Mouse (Mus musculus) stomach, postnatal 0 days (tissue): Measurements from ENCODE around the gene Zfp963. TPM values are rescaled to one million over a fixed set of nuclear protein-coding genes. Genes with fewer than 3 reads are reported as not detected.

Experiments
- ATAC-seq: fragments of 200-750 bp; cut with Nextera tagmentation; 2 replicates; pipeline ENCODE4 v1.8.0; 2017; ENCODE audit not compliant: low FRiP score, low TSS enrichment
- DNase-seq: peaks from one replicate; pipeline ENCODE4 v3.0.0-alpha.2; 2016; ENCODE audit warnings: low spot score
- H3K27ac ChIP-seq: fragments of 300-500 bp; sonication (generic); replicated peaks from 2 replicates; pipeline ENCODE4 v1.5.1; 2014; ENCODE audit warnings: mild to moderate bottlenecking, control low read depth
- H3K27me3 ChIP-seq: fragments of 300-500 bp; sonication (generic); 2 replicates; pipeline ENCODE4 v1.6.1; 2014; ENCODE audit warnings: low read length; ENCODE audit not compliant: control insufficient read depth, insufficient read depth
- H3K36me3 ChIP-seq: fragments of 300-500 bp; sonication (generic); 2 replicates; pipeline ENCODE4 v1.6.1; 2014; ENCODE audit warnings: low read length, mixed read lengths; ENCODE audit not compliant: control insufficient read depth, insufficient read depth
- H3K4me1 ChIP-seq: fragments of 300-500 bp; sonication (generic); replicated peaks from 2 replicates; pipeline ENCODE4 v1.6.1; 2014; ENCODE audit warnings: antibody characterized with exemption; ENCODE audit not compliant: control insufficient read depth, insufficient read depth
- H3K4me2 ChIP-seq: fragments of 300-500 bp; sonication (generic); replicated peaks from 2 replicates; pipeline ENCODE4 v1.6.1; 2014; ENCODE audit warnings: low read depth, mild to moderate bottlenecking, control low read depth, moderate library complexity
- H3K4me3 ChIP-seq: fragments of 300-500 bp; sonication (generic); 2 replicates; pipeline ENCODE4 v1.5.1; 2014; ENCODE audit warnings: low read depth, low read length, control low read depth
- H3K9ac ChIP-seq: fragments of 300-500 bp; sonication (generic); 2 replicates; pipeline ENCODE4 v1.6.1; 2014; ENCODE audit warnings: mild to moderate bottlenecking, low read length, control low read depth, mixed read lengths
- H3K9me3 ChIP-seq: fragments of 300-500 bp; sonication (generic); 2 replicates; pipeline ENCODE4 v1.6.1; 2016; ENCODE audit warnings: low read length; ENCODE audit not compliant: control insufficient read depth
- CTCF ChIP-seq: IDR thresholded peaks from 2 replicates; pipeline ENCODE4 v1.5.1; 2016; ENCODE audit warnings: antibody characterized with exemption, low read depth, mild to moderate bottlenecking, moderate library complexity
- EP300 ChIP-seq: optimal IDR thresholded peaks from 2 replicates; pipeline ENCODE3; 2016; ENCODE audit warnings: antibody characterized with exemption
- WGBS: fragments of 180-500 bp; shearing (Covaris S2); extraction: QIAGEN DNeasy Blood & Tissue Kit; methylation state at CpG from one replicate; pipeline ENCODE4 v1.1.7; 2014; 5-methylcytosine and 5-hydroxymethylcytosine counted together
- polyA plus RNA-seq: library from polyadenylated mRNA; unstranded; fragments of >200 nt; fragmentation: Nextera tagmentation; extraction: Ambion mirVana; gene quantifications from 2 replicates; pipeline ENCODE4 v1.2.1, GENCODE M21; 2015

Zfp963 gene
- polyA plus RNA-seq, 1 experiment from 2014 or later, result 3.3 TPM

DNA sequence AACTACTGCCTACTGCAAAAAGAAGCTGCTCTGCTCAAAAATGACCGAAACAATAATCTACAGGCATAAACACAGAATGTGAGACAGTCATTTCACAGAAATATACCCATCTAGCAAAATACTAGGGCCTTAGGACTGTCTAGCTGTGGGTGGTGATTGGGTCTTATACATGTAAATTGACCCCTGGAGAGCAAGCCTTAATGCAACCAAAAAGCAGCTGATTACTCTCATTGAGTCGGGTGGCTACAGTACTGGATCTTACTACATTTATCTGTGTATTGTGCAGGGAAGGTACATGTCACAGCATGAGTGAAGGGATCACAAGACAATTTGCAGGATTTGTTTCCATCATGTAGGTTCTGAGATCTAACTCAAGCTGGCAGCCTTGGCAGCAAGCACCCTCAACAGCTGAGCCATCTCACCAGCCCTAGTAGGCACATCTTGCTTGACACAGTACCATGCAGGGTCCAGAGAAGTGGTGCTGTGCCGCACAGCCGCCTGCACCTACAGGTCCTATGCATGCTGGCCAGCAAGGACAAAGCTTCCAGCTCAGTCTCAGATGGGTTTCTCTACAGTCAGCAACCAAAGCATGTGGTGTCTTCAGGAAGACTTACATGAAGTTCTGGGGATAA, 12.2 kb upstream of the Zfp963 start:
- WGBS, result 90% methylated on average over 4 of the region's 4 CpGs
- Histone ChIP-seq H3K4me1 (no peaks in the 10 kb centered on the region), H3K9ac (no peak overlapping the region), H3K4me3 (no peak overlapping the region), H3K27ac (no peak overlapping the region), H3K9me3 (0 out of 2 replicates have a peak, but pooled peaks cover 6% of the 10 kb centered on the region), H3K4me2 (no peak overlapping the region), H3K27me3 (no peaks in the 10 kb centered on the region), H3K36me3 (peaks cover 34% of the 10 kb centered on the region)
- DNase-seq (no peak), ATAC-seq (no peak)
- TF ChIP-seq EP300, result no peak
- TF ChIP-seq CTCF, result no peak

- Histone ChIP-seq H3K9ac (no peak overlapping the region), H3K4me3 (no peak overlapping the region), H3K27ac (no peak overlapping the region), H3K27me3 (no peaks in the 10 kb centered on the region), H3K9me3 (no peaks in the 10 kb centered on the region), H3K4me1 (no peaks in the 10 kb centered on the region), H3K4me2 (no peak overlapping the region), H3K36me3 (peaks cover 5% of the 10 kb centered on the region)
- DNase-seq (no peak), ATAC-seq (no peak)
- 91% methylated on average over 5 of the region's 5 CpGs for WGBS
- no peak for TF ChIP-seq EP300
- peak; percentile 17; the same call in 1 of the 2 replicates for TF ChIP-seq CTCF
These were observed 8.5 kb upstream of the Zfp963 start for GRCm38 (mm10) chr8:69758316-69758715.

DNA sequence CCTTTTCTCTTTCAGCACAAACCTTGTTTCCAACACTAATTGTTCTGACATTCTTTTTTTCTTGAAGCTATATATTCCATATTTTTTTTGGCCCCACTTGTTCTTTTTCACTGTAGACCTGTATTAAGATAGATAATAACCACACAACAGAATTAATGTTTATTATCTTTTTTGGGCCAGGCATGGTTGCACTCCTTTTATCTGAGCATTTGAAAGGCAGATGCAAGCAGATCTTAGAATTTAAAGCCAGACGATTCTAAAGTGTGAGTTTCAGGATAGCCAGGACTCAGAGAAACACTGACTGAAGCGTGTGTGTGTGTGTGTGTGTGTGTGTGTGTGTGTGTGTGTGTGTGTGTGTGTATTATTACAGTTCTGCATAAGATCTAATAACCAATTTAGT, 2.7 kb upstream of the Zfp963 start:
- ATAC-seq, result no peak
- Histone ChIP-seq H3K27ac (no peak overlapping the region), H3K4me1 (peaks cover 3% of the 10 kb centered on the region; the same call in 1 of the 2 replicates), H3K9me3 (no peaks in the 10 kb centered on the region), H3K36me3 (no peaks in the 10 kb centered on the region), H3K4me3 (no peak overlapping the region), H3K9ac (no peak overlapping the region), H3K27me3 (no peaks in the 10 kb centered on the region), H3K4me2 (no peak overlapping the region)
- TF ChIP-seq EP300 (no peak), CTCF (no peak)
- WGBS, result 92% methylated on average over 2 of the region's 2 CpGs
- DNase-seq, result no peak

DNA sequence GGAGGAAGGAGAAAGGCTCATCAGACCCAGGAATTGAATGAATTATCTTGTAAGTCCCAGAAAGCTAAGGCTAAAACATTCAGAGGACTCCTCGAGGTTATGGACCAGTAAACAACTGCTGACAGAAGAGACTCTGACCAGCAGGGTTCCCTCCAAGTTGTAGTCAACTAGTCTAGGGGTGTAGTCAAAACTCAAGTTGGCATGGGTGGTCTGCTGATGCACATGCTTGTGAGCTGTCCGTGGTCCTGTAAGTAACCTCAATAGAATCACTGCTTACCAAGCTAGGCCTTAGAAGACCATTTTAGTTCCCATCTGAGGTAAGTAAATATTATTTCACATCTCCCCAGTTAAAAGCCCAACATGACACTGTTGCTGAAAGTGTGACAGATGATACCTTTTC, 8.5 kb downstream of the Zfp963 start:
- no peaks in the 10 kb centered on the region for H3K27me3 ChIP-seq
- no peak overlapping the region for H3K9ac ChIP-seq
- WGBS, result 74% methylated on average over 2 of the region's 2 CpGs
- ATAC-seq, result no peak
- no peak for TF ChIP-seq CTCF
- no peak for TF ChIP-seq EP300
- DNase-seq, result no peak
- no peak overlapping the region for H3K4me3 ChIP-seq
- no peaks in the 10 kb centered on the region for H3K9me3 ChIP-seq
- H3K36me3 ChIP-seq, result 0 out of 2 replicates have a peak, but pooled peaks cover 2% of the 10 kb centered on the region
- H3K4me2 ChIP-seq, result no peak overlapping the region
- H3K4me1 ChIP-seq, result no peaks in the 10 kb centered on the region
- no peak overlapping the region for H3K27ac ChIP-seq

- Histone ChIP-seq H3K4me2 (no peak overlapping the region), H3K4me3 (no peak overlapping the region), H3K27ac (no peak overlapping the region), H3K9me3 (no peaks in the 10 kb centered on the region), H3K27me3 (no peaks in the 10 kb centered on the region), H3K9ac (no peak overlapping the region), H3K4me1 (no peaks in the 10 kb centered on the region), H3K36me3 (0 out of 2 replicates have a peak, but pooled peaks cover 2% of the 10 kb centered on the region)
- WGBS, result 84% methylated on average over 6 of the region's 6 CpGs
- ATAC-seq (no peak), DNase-seq (no peak)
- TF ChIP-seq CTCF (no peak), EP300 (no peak)
These were observed 9.0 kb downstream of the Zfp963 start for GRCm38 (mm10) chr8:69740763-69741162.

- no peaks in the 10 kb centered on the region for H3K36me3 ChIP-seq
- WGBS, result 77% methylated on average over 1 of the region's 1 CpGs
- H3K9me3 ChIP-seq, result no peaks in the 10 kb centered on the region
- DNase-seq (no peak), ATAC-seq (no peak)
- H3K4me1 ChIP-seq, result no peaks in the 10 kb centered on the region
- no peak overlapping the region for H3K4me2 ChIP-seq
- no peaks in the 10 kb centered on the region for H3K27me3 ChIP-seq
- no peak overlapping the region for H3K27ac ChIP-seq
- H3K4me3 ChIP-seq, result no peak overlapping the region
- no peak overlapping the region for H3K9ac ChIP-seq
- TF ChIP-seq CTCF (no peak), EP300 (no peak)
These were observed 14.3 kb downstream of the Zfp963 start for GRCm38 (mm10) chr8:69735495-69735894.
